Comparison of ENCODE assay signal across 22 mouse cellular contexts in genomic region chr7:139633393-139633792, GRCm38 (mm10). TPM values are rescaled to one million over a fixed set of nuclear protein-coding genes. Genes with fewer than 3 reads are reported as not detected.
DNase-seq lines count a peak whose midpoint lies in the region; ATAC-seq and TF ChIP-seq lines count a peak whose summit lies in the region.
"Had no signal": no experiment of that assay in that cellular context is flagged by ENCODE, and none has a peak within 500 bp of the region (broad histone marks: within the 10 kb centered on the region; RNA-seq: fewer than 3 reads in every experiment).

No protein-coding gene starts in this region.

- 59% methylated on average over 2 of the region's 2 CpGs for WGBS in forebrain, embryonic 15.5 days
- 82% methylated on average over 2 of the region's 2 CpGs for WGBS in forebrain, embryonic 13.5 days
- WGBS in forebrain, postnatal 0 days: 57% methylated on average over 2 of the region's 2 CpGs
- 85% methylated on average over 2 of the region's 2 CpGs for whole genome bisulfite sequencing in forebrain, embryonic 11.5 days
- WGBS in hindbrain, embryonic 14.5 days: 94% methylated on average over 2 of the region's 2 CpGs

- H3K36me3 ChIP-seq in forebrain, embryonic 15.5 days: no peaks in the 10 kb centered on the region
- H3K36me3 ChIP-seq in forebrain, embryonic 13.5 days (ENCODE audit: poor library complexity, severe bottlenecking): no peaks in the 10 kb centered on the region
- no peaks in the 10 kb centered on the region for H3K36me3 ChIP-seq in forebrain, postnatal 0 days (ENCODE audit: insufficient read depth)
- no peaks in the 10 kb centered on the region for H3K36me3 ChIP-seq in forebrain, embryonic 11.5 days (ENCODE audit: control insufficient read depth, insufficient read depth, low read length)
- no peaks in the 10 kb centered on the region for H3K36me3 ChIP-seq in hindbrain, embryonic 14.5 days (replicated peaks; ENCODE audit: control insufficient read depth, insufficient read depth)
- H3K36me3 ChIP-seq: embryonic facial prominence, embryonic 10.5 days; embryonic facial prominence, embryonic 12.5 days; G1E had no signal

- H3K4me1 ChIP-seq in forebrain, embryonic 15.5 days: peaks cover 4% of the 10 kb centered on the region; the same call in 1 of the 2 replicates
- H3K4me1 ChIP-seq in forebrain, embryonic 13.5 days: no peaks in the 10 kb centered on the region
- H3K4me1 ChIP-seq in forebrain, postnatal 0 days (ENCODE audit: insufficient read depth): no peaks in the 10 kb centered on the region
- H3K4me1 ChIP-seq in forebrain, embryonic 11.5 days (replicated peaks; ENCODE audit: control insufficient read depth, insufficient read depth, low read length): no peaks in the 10 kb centered on the region
- no peaks in the 10 kb centered on the region for H3K4me1 ChIP-seq in hindbrain, embryonic 14.5 days (replicated peaks; ENCODE audit: control insufficient read depth, insufficient read depth, low read length)
- H3K4me1 ChIP-seq: embryonic facial prominence, embryonic 10.5 days; embryonic facial prominence, embryonic 12.5 days had no signal

- H3K9me3 ChIP-seq in forebrain, embryonic 15.5 days: no peaks in the 10 kb centered on the region
- no peaks in the 10 kb centered on the region for H3K9me3 ChIP-seq in forebrain, embryonic 13.5 days (replicated peaks)
- no peaks in the 10 kb centered on the region for H3K9me3 ChIP-seq in forebrain, postnatal 0 days (ENCODE audit: low read length)
- H3K9me3 ChIP-seq in forebrain, embryonic 11.5 days (ENCODE audit: control insufficient read depth, low read length): no peaks in the 10 kb centered on the region
- no peaks in the 10 kb centered on the region for H3K9me3 ChIP-seq in hindbrain, embryonic 14.5 days (ENCODE audit: control insufficient read depth, low read length)
- H3K9me3 ChIP-seq: embryonic facial prominence, embryonic 10.5 days; embryonic facial prominence, embryonic 12.5 days had no signal

- no peak overlapping the region for H3K9ac ChIP-seq in forebrain, embryonic 15.5 days (replicated peaks)
- no peak overlapping the region for H3K9ac ChIP-seq in forebrain, embryonic 13.5 days
- no peak overlapping the region for H3K9ac ChIP-seq in forebrain, postnatal 0 days
- H3K9ac ChIP-seq in forebrain, embryonic 11.5 days (ENCODE audit: low read length): no peak overlapping the region
- H3K9ac ChIP-seq in hindbrain, embryonic 14.5 days: no peak overlapping the region
- H3K9ac ChIP-seq: embryonic facial prominence, embryonic 12.5 days had no signal

- no peak overlapping the region for H3K4me2 ChIP-seq in forebrain, embryonic 15.5 days (replicated peaks)
- no peak overlapping the region for H3K4me2 ChIP-seq in forebrain, embryonic 13.5 days
- no peak overlapping the region for H3K4me2 ChIP-seq in forebrain, postnatal 0 days (ENCODE audit: low read depth)
- no peak overlapping the region for H3K4me2 ChIP-seq in forebrain, embryonic 11.5 days (ENCODE audit: low read depth, low read length, severe bottlenecking)
- no peak overlapping the region for H3K4me2 ChIP-seq in hindbrain, embryonic 14.5 days (replicated peaks)
- H3K4me2 ChIP-seq: embryonic facial prominence, embryonic 12.5 days had no signal

- ATAC-seq in forebrain, embryonic 15.5 days (replicated peaks): 0 out of 2 replicates have a peak, but pooled peaks have one; percentile 13
- ATAC-seq in forebrain, embryonic 13.5 days: no peak
- peak; percentile 64; the same call in 1 of the 2 replicates for ATAC-seq in forebrain, postnatal 0 days
- ATAC-seq in forebrain, embryonic 11.5 days (replicated peaks; ENCODE audit: low FRiP score): no peak
- ATAC-seq in hindbrain, embryonic 14.5 days (ENCODE audit: low FRiP score): no peak
- ATAC-seq: activated CD4-positive, CD25-positive, alpha-beta regulatory T cell, adult 4 months; CD4-positive, CD25-positive, alpha-beta regulatory T cell, adult 4 months; forebrain, embryonic 14.5 days; Patski had no signal

- TF ChIP-seq CTCF in forebrain, postnatal 0 days (IDR thresholded peaks at IDR 0.05; ENCODE audit: low read depth): no peak

- no peak overlapping the region for H3K4me3 ChIP-seq in forebrain, embryonic 15.5 days
- no peak overlapping the region for H3K4me3 ChIP-seq in forebrain, embryonic 13.5 days
- no peak overlapping the region for H3K4me3 ChIP-seq in forebrain, postnatal 0 days (ENCODE audit: low read depth, low read length)
- no peak overlapping the region for H3K4me3 ChIP-seq in forebrain, embryonic 11.5 days (ENCODE audit: low read depth, low read length)
- no peak overlapping the region for H3K4me3 ChIP-seq in hindbrain, embryonic 14.5 days (replicated peaks; ENCODE audit: low read length)
- H3K4me3 ChIP-seq: embryonic facial prominence, embryonic 10.5 days; embryonic facial prominence, embryonic 12.5 days had no signal

- H3K27me3 ChIP-seq in forebrain, embryonic 15.5 days: no peaks in the 10 kb centered on the region
- H3K27me3 ChIP-seq in forebrain, embryonic 13.5 days: peaks cover 3% of the 10 kb centered on the region; the same call in 1 of the 2 replicates
- H3K27me3 ChIP-seq in forebrain, postnatal 0 days (ENCODE audit: insufficient read depth, low read length): no peaks in the 10 kb centered on the region; the same call in 1 of the 2 replicates
- H3K27me3 ChIP-seq in forebrain, embryonic 11.5 days (ENCODE audit: control insufficient read depth, insufficient read depth, low read length): no peaks in the 10 kb centered on the region
- H3K27me3 ChIP-seq in hindbrain, embryonic 14.5 days (ENCODE audit: control insufficient read depth, insufficient read depth, low read length): no peaks in the 10 kb centered on the region

- DNase-seq in forebrain, postnatal 0 days: peak; percentile 63
- DNase-seq in forebrain, embryonic 11.5 days (ENCODE audit: low spot score): no peak
- no peak for DNase-seq in hindbrain, embryonic 14.5 days (ENCODE audit: low spot score)
- DNase-seq: adrenal gland, postnatal 14 days; B cell, adult 2 months; cerebellum, adult 11-12 months; cerebellum, adult 2 months; cerebellum, adult 9-10 months; cerebellum, postnatal 10 days; cerebellum, postnatal 25 days had no signal

- no peak overlapping the region for H3K27ac ChIP-seq in forebrain, embryonic 15.5 days (replicated peaks)
- H3K27ac ChIP-seq in forebrain, embryonic 13.5 days: no peak overlapping the region
- no peak overlapping the region for H3K27ac ChIP-seq in forebrain, postnatal 0 days (ENCODE audit: low read depth, low read length)
- no peak overlapping the region for H3K27ac ChIP-seq in forebrain, embryonic 11.5 days (ENCODE audit: low read depth, low read length)
- no peak overlapping the region for H3K27ac ChIP-seq in hindbrain, embryonic 14.5 days
- H3K27ac ChIP-seq: embryonic facial prominence, embryonic 10.5 days; embryonic facial prominence, embryonic 12.5 days had no signal

RNA-seq across cellular contexts. Expression of gene Cfap46, which starts 50.2 kb away (rescaled TPM):
- polyA plus RNA-seq in forebrain, embryonic 15.5 days (2015; fragmentation: Nextera tagmentation; extraction: Ambion mirVana): 0.91 and 2.9 TPM in 2 replicates
- 1.4 and 1.6 TPM in 2 replicates for polyA plus RNA-seq in forebrain, embryonic 13.5 days (2015; fragmentation: Nextera tagmentation; extraction: Ambion mirVana)
- total RNA-seq in forebrain, postnatal 0 days (2014; rRNA removed): 2.5 and 4.5 TPM in 2 replicates
- polyA plus RNA-seq in forebrain, postnatal 0 days (2015; fragmentation: Nextera tagmentation; extraction: Ambion mirVana): 1.7 and 3.1 TPM in 2 replicates
- 0.59 and 0.81 TPM in 2 replicates for polyA plus RNA-seq in forebrain, embryonic 11.5 days (2014; fragmentation: Nextera tagmentation; extraction: Ambion mirVana)
- 3.0 and 3.1 TPM in 2 replicates for polyA plus RNA-seq in hindbrain, embryonic 14.5 days (2014; fragmentation: Nextera tagmentation; extraction: Ambion mirVana)
- total RNA-seq: G1E had no signal
- polyA plus RNA-seq: activated CD4-positive, CD25-positive, alpha-beta regulatory T cell, adult 4 months; CD4-positive, CD25-positive, alpha-beta regulatory T cell, adult 4 months; G1E had no signal

RNA-seq across cellular contexts. Expression of gene Nkx6-2, which starts 50.8 kb away (rescaled TPM):
- polyA plus RNA-seq in forebrain, embryonic 15.5 days (2015; fragmentation: Nextera tagmentation; extraction: Ambion mirVana): 0.68 and 0.75 TPM in 2 replicates
- 2.1 and 3.3 TPM in 2 replicates for polyA plus RNA-seq in forebrain, embryonic 13.5 days (2015; fragmentation: Nextera tagmentation; extraction: Ambion mirVana)
- 1.00 and 1.2 TPM in 2 replicates for total RNA-seq in forebrain, postnatal 0 days (2014; rRNA removed)
- polyA plus RNA-seq in forebrain, postnatal 0 days (2015; fragmentation: Nextera tagmentation; extraction: Ambion mirVana): 0.52 and 1.4 TPM in 2 replicates
- 6.4 and 7.2 TPM in 2 replicates for polyA plus RNA-seq in forebrain, embryonic 11.5 days (2014; fragmentation: Nextera tagmentation; extraction: Ambion mirVana)
- polyA plus RNA-seq in hindbrain, embryonic 14.5 days (2014; fragmentation: Nextera tagmentation; extraction: Ambion mirVana): 13.7 and 15.1 TPM in 2 replicates
- total RNA-seq: adrenal gland, postnatal 14 days; adrenal gland, postnatal 36 days; CH12.LX; G1E had no signal
- polyA plus RNA-seq: activated CD4-positive, CD25-positive, alpha-beta regulatory T cell, adult 4 months; CD4-positive, CD25-positive, alpha-beta regulatory T cell, adult 4 months; embryonic facial prominence, embryonic 14.5 days; G1E had no signal

Comparison
In these comparisons a context has a peak if more than half of its experiments do, and no peak if none do; other contexts are left out.
1. ATAC-seq: peak in forebrain, embryonic 15.5 days (single experiment) and forebrain, postnatal 0 days (single experiment); none in forebrain, embryonic 13.5 days (single experiment), forebrain, embryonic 11.5 days (single experiment) and hindbrain, embryonic 14.5 days (single experiment).